Mouse (Mus musculus) neutrophil, adult 83 days (primary cell): ENCODE measurements around the gene Serpinh1. TPM values are rescaled to one million over a fixed set of nuclear protein-coding genes. Genes with fewer than 3 reads are reported as not detected.

ENCODE experiments used
- total RNA-seq, 2 experiments: library from RNA; stranded (reverse); gene quantifications; one replicate each; pipeline ENCODE4 v1.2.4; 2023

The Serpinh1 gene
- 1 to 10 TPM; 7.4 to 9.3 TPM for total RNA-seq

DNA sequence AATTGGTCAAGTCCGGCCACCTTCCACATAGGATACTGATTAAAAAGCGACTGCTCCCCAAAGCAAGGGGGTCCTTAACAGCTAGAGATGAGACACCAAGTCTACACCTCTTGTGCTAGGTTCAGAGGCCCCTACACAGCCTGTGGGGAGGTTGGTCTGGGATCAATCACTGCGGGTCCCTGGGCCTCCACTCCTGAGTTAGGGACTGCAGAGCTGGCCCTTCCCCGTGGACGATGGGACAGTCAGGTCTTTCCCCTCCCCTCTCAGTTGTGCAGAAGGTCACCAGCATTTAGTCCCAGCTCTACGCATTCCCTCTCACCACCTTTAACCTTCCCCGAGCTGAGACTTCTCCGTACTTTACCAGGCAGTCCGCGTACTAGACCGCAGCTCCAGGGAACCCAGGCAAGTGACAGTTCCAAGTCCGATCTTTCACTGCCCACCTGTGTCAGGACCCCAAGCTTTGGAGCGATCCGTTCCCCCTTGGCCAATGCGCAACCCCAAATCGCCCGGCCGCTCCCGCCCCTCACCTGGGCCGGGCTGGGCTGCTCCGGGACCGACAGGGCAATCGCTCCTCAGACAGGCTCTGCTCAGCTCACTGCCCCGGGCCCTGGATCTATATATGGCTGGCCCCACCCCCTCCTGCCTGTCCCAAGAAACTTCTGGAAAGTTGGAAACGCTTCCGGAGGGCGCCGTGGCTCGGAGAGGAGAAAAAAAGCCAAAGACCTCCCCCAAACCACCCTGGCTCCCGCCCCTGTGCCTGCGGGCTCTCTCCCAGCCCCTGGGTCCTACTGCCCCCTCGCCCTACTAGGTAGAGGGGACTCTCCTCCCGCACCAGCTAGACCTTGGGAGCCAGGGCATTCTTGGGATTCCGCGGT, at the start of gene Serpinh1:
TSS of gene Serpinh1 (minus strand) at position 714 of the 875 bp plus-strand sequence.

DNA sequence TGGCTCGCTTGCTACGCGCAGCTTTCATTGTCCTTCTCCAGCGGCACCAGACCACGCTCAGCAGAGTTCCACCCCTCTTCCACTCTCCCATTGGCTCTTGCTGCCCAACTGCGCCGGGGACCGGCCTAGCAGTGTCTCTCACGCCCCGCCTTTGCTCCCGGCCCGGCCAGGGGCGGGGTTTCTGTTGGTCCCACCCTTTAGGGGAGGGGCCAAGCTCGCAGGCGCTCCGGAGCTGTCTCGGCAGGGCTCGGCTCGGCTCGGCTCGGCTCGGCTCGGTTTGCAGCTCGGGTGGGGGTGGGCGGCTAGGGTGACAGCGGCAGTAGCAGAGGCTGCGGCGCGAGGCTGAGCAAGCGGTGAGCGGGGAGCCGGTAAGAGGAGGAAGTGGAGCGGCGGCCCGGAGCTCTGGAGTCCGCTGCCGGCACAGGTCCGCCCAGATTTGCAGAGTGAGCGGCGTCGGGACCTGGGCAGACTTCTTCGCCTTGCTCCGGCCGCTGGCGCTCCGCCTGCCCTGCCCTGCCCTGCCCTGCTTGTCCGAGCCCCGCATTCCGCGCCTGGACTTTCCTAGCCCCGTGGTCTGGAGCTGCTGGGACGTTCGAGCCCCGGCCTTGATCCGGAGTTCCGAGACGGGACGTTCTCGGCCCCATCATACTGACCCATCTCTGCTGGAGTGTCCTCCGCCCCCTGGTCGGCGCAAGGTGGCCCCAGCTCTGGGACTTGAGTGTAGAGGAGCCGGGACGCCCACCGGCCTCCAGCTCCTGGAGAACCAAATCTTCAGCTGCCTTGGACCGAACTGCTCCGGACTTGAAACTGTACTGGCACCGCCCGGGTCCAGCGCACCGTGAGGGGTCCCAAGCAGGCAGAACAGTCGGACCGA, 28.4 kb upstream of the Serpinh1 start, which contains the start of gene Gdpd5:
TSS of gene Gdpd5 (plus strand) at position 201 of the 874 bp plus-strand sequence.

Other genes with a start within 250 kb of the Serpinh1 start
- gene Uvrag, start 212.1 kb downstream of the Serpinh1 start, total RNA-seq: 10 to 100 TPM; 72.0 to 74.6 TPM
- 10 to 100 TPM; 61.3 to 65.5 TPM for gene Dgat2, start 170.5 kb downstream of the Serpinh1 start, total RNA-seq
- gene Mogat2, start 114.6 kb downstream of the Serpinh1 start, total RNA-seq: 10 to 100 TPM; 15.1 to 16.1 TPM
- 1 to 10 TPM; 1.9 to 2.4 TPM for gene Map6, start 85.8 kb downstream of the Serpinh1 start, total RNA-seq
- 1 to 10 TPM in 1 of 2 experiments, under 1 TPM in 1; 0.60 to 2.0 TPM for gene Gdpd5, start 28.2 kb upstream of the Serpinh1 start, total RNA-seq
- gene Klhl35, start 112.8 kb upstream of the Serpinh1 start, total RNA-seq: under 1 TPM in 1 of 2 experiments, not detected in 1; 0.75 TPM
- 100 to 1,000 TPM; 413 to 465 TPM for gene Rps3, start 130.5 kb upstream of the Serpinh1 start, total RNA-seq
- 100 to 1,000 TPM; 147 to 175 TPM for gene Arrb1, start 182.2 kb upstream of the Serpinh1 start, total RNA-seq